Mouse (Mus musculus) activated CD4-positive, CD25-positive, alpha-beta regulatory T cell, adult 4 months (primary cell): ENCODE results near the gene Cmc2. TPM values are rescaled to one million over a fixed set of nuclear protein-coding genes. Genes with fewer than 3 reads are reported as not detected.

Source experiments
- ATAC-seq: one replicate; pipeline ENCODE4 v1.8.0; 2017
- polyA plus RNA-seq, 2 experiments: library from polyadenylated mRNA; unstranded; fragments of 100-300 nt; shearing (Covaris generic); gene quantifications; one replicate each; pipeline ENCODE4 v1.2.1; 2017

Cmc2 gene
- polyA plus RNA-seq, 2 experiments from 2014 or later, result 34.8 to 43.4 TPM

DNA sequence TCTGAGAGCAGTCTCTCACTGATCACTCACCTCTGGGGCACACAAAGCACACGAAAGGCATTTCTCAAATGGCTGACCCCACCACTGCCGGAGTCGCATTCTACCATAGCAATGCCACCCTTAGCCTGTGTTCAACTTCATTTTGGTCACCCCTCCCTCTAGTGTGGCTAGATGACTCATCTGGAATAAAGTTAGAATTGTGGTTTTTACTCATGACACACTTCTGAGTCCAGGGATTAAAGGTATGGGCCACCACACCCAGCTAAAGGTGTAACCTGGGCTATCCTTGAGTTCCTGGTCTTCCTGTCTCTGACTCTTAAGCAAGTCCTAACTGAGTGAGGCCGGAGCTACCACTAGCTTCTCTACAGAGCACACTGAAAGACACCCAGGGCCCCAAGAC lies 15.4 kb downstream of the Cmc2 start:
- ATAC-seq, result peak; percentile 47

DNA sequence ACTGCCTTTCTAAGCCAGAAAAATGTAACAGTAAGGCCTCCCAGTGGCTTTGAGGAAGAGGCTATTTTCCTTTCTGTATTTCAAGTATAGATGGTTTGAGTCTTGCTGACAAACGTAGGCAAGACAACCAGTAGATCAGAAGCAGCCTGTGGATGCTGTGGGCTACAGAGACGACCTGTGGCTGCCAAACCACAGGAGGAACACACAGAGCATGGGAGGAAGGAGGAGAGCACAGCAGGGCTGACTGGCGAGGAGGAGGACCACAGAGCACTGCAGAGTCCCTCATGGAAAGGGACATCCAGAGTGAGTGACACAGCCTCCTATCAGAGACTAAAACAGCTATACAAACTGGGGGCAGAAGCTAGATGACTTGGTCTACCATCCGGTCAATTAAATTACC lies 16.0 kb downstream of the Cmc2 start:
- ATAC-seq, result peak; percentile 64

GRCm38 (mm10) chr8:116904736-116905135 lies 16.5 kb downstream of the Cmc2 start:
- ATAC-seq, result no peak

DNA sequence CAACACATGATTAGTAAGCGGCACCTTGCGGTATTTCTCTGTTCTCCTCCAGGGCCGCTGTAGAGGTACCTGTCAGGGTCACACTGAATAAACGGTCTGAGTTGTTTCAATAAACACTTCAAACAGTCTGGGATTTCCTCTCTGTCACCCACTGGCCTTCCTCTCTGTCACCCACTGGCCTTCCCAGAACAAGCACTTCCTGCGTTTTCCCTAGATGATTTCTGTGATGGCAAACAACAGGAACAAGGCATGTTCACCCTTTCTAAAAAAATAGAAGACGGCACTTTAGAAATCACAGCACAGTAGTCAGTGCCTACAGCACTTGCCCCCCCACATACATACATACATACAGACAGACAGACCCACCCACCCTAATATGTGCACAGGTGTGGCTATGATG lies 25.7 kb downstream of the Cmc2 start:
- no peak for ATAC-seq

- no peak for ATAC-seq
Observed at GRCm38 (mm10) chr8:116893938-116894337, 27.3 kb downstream of the Cmc2 start.

GRCm38 (mm10) chr8:116892636-116893035 lies 28.6 kb downstream of the Cmc2 start:
- ATAC-seq, result no peak

- ATAC-seq, result peak; percentile 79
Observed at GRCm38 (mm10) chr8:116892130-116892529, 29.1 kb downstream of the Cmc2 start.

DNA sequence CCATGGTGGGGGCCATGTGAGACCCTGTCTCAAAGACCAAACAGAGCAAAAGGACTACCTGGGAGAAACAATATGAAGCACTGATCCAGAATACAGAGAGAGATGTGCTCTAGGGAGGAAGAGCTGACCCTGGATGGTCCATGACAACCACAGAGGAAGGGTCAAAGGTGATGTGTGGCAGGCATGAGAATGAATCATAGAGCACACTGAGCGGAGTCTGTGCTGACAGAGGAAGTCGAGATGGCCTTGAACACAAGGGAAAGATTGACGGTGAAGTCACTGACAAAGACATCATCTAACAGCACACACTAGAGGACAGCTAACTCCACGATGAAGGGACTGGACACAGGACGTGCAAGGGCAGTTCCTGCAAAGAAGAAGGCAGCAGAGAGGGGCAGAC lies 29.8 kb downstream of the Cmc2 start:
- no peak for ATAC-seq

DNA sequence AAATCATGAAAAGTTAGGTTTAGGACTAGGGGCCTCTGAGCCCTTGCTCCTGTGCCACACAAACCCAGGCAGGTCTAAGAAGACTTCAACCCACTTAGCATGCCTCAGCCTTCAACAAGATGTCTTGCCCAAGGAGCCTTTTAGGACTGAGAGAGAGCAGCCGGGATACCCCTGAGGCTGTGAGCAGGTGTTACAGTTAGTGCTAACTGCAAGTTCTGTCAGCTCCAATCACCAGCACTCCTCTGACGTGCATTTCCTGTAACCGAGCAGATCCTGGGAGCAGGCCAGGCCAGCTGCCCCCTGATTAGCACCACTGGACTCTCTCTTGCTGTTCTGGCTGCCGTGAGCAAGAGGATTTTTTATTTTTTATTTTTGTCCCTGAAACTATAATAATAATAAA lies 33.4 kb downstream of the Cmc2 start:
- ATAC-seq, result no peak

- no peak for ATAC-seq
Observed at GRCm38 (mm10) chr8:116881396-116881795, 39.9 kb downstream of the Cmc2 start.

DNA sequence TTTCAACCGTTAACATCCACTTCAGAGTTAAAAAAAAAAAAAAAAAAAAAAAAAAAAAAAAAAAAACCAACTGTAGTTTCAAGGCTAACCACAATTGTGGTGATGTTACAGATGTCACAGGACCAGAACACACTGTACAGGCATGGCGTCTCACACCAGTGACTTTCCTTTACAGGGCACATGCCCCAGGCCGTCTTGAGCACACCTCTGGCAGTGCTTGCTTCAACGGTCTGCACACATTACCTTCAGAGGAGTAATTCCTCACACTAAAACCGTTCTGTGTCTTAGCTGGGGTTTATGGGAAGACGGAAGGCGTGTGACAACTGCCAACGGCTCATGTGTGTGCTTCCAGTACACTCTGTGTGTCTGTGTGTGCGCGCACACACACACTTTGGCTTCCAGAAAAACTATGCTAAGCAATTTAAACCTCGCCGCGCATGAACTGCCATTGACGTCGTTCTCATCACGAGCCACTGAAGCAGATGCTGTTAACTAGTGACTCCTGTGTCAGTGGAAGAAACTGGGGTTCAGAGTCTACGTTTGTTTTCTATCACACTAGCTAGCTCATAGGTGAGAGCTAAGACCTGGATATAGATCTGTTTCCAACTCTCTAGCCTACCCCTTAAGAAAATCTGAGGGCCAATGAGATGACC lies 45.3 kb downstream of the Cmc2 start:
- no peak for ATAC-seq

GRCm38 (mm10) chr8:116873986-116874385 lies 47.3 kb downstream of the Cmc2 start:
- ATAC-seq, result no peak

GRCm38 (mm10) chr8:116873586-116873985 lies 47.7 kb downstream of the Cmc2 start:
- no peak for ATAC-seq

DNA sequence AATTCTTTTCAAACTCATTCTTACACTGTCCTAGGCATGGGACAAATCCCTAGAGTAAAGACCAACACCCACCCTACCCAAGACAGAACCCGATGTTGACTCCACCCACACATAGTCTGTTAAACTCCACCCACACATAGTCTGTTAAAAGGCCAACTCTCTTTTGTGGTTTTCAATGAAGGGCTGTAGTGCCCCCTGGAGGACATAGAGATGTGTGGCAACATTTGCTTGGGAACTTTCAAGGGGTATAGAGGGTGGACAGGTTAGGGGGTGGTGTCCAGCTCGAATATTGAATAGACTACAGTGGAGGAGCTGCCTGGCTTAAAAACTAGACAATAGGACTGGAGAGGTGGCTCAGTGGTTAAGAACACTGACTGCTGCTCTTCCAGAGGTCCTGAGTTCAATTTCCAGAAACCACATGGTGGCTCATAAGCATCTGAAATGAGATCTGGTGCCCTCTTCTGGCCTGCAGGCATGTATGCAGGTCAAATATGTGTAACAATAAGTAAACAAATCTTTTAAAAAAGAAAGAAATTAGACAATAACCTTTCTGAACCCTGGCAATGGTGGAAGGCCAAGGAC lies 48.4 kb downstream of the Cmc2 start:
- ATAC-seq, result no peak

DNA sequence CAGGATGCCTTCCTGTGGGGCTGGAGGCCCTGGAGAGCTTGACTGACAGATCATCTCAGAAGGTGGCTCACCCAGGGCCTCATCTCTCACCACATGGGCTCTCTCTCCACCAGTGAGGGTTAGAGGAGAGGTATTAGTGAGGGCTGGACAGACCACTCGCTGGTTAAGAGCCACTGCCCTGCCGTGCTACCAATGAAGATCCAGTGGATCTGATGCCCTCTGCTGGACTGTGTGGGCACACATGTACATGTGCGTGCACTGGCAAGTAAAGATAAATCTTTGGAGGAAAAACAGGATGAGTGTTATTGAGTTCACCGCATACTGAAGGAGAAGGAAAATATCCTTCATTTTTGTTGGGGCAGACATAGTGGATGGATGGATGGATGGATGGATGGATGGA lies 52.6 kb downstream of the Cmc2 start:
- ATAC-seq, result no peak

DNA sequence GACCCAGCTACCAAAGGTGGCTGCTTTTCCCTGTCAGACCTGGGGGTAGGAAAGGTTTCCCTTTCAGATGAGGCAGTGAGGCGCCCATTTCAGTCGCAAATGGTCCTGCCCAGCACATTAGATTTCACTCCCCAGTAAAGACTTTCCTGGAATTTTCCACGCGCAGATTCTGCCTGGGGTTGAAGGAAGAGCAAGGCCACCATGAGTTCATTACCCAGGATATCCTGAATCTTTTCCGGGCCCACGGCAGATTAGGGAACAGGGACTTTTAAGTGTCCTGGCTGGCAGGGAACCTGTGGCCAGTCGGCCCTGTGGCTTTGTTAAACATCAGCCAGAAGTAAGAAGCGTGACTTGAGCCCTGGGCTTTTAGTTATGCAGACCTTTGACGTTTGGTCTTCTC lies 53.9 kb downstream of the Cmc2 start:
- ATAC-seq, result no peak

DNA sequence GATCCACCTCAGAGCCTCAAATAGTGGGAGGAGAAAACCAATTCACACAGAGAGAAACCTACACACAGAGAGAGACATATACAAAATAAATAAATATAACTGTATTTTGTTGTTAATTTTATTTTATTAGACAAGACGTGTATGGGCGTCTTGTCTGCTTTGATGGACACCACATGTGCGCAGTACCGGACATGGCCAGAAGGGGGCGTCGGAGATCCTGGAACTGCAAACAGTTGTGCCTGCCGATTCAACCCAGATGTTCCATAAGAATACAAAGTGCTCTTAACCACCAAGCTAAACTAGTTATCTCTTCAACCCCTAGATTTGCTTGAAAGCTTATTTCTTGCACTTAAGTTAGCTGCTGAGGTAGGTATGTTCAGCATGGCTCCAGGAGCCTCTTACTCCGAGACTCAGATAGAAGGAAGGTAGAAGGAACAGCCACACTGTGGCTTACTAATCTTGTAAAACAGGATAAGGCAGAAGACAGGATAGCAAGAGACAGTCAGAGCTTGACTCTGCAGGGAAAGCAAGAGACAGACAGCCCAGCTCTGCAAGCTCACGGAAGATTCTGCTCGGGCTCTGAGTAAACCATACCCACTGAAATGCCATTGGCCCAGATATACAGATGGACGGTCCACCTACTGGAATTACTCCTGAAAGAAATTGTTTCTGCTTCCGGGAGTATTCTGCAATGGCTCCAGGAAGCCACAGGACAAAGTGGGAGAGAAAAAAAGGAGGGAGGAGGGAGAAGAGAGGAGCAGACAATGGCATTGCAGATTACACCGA lies 54.9 kb downstream of the Cmc2 start:
- no peak for ATAC-seq

DNA sequence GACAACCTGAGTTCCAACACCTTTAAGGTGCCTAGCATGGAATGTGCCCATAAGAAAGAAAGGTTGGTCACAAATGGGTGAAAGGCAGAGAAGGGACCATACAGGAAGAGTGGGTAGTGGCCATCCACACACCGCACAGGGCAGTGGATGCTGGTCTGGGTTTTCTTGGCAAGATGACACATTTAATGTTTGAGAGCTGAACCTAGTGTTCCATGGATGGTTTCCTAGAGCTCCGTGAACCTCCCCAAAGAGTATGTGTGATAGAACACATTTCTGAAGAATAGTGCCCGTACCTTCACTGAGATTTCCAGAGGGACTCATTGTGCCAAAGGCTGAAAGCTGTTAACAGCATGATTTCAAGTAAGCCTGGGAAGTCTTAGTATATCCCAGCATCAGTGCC lies 56.7 kb downstream of the Cmc2 start:
- ATAC-seq, result no peak

DNA sequence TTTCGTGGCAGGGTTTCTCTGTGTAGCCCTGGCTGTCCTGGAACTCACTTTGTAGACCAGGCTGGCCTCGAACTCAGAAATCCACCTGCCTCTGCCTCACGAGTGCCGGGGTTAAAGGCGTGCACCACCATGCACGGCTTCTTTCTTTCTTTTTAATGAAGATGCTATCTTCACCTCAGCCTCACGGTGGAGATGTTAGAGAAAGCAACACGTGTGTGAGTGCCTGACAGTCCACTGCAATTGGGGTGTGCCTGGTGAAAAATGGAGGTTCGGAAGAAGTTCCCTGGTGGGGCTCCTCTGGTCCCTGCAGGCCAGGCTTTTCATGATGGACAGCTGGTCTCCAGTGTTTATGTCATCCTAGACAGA lies 57.2 kb downstream of the Cmc2 start:
- no peak for ATAC-seq

- ATAC-seq, result no peak
Observed at GRCm38 (mm10) chr8:116863357-116864021, 57.8 kb downstream of the Cmc2 start.

DNA sequence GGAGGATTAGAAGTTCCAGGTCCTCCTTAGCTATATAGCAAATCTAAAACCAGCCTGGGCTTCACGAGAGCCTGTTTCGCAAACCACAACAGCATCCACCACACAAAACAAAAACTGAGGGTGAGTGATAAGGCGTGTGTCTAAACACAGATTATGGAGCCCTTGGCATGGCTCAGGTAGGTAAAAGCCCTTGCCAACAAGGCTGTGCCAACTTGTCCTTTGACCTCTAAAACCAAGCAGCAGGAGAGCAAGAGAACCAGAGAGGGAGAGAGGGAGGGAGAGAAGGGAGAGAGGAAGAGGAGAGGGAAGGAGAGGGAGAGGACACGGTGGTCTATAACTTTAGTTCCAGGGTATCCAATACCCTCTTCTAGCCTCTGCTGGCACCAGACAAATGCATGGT lies 59.1 kb downstream of the Cmc2 start:
- ATAC-seq, result no peak

DNA sequence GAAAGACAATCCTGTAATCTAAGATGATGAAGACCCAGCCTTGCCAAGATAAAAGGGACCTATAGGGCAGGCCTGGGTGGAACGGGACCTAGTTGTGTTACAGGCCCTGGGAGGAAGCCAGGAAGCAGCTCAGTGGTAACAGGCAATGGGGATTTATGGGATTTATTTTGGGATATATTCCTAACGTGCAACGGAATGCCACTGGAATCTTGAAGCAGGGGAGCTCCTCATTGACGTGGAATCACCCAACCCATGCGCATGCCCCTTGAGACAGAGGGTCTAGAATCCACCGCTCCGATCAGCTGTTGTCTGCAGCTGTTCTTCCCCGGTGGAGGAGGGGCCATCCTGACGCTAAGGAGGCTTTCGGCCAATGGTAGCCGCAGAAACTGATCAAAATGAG lies 69.2 kb downstream of the Cmc2 start:
- no peak for ATAC-seq

- ATAC-seq, result no peak
Observed at GRCm38 (mm10) chr8:116848042-116848441, 73.2 kb downstream of the Cmc2 start.

- no peak for ATAC-seq
Observed at GRCm38 (mm10) chr8:116842678-116843077, 78.6 kb downstream of the Cmc2 start.
